Mouse (Mus musculus): ENCODE results near the gene Gm49486. TPM values are rescaled to one million over a fixed set of nuclear protein-coding genes. Genes with fewer than 3 reads are reported as not detected.

The Gm49486 gene
- total RNA-seq, 4 experiments from 2014 or later: 0.24 to 0.72 (median 0.36) TPM

Other genes with a start within 250 kb of the Gm49486 start
- 100 to 1,000 TPM in 1 of 4 experiments, 10 to 100 TPM in 3; 84.7 to 103 (median 92.1) TPM for gene H1f0, start 200.9 kb upstream of the Gm49486 start, total RNA-seq (2022)
- gene Galr3, start 187.5 kb upstream of the Gm49486 start, total RNA-seq (2022): not detected
- gene Ankrd54, start 166.5 kb upstream of the Gm49486 start, total RNA-seq (2022): 1 to 10 TPM; 3.1 to 5.8 (median 3.5) TPM
- gene Eif3l, start 154.2 kb upstream of the Gm49486 start, total RNA-seq (2022): 10 to 100 TPM; 57.8 to 60.8 (median 60.6) TPM
- gene Micall1, start 120.5 kb upstream of the Gm49486 start, total RNA-seq (2022): 10 to 100 TPM in 3 of 4 experiments, 1 to 10 TPM in 1; 9.8 to 12.6 (median 11.2) TPM
- 10 to 100 TPM; 57.8 to 75.3 (median 70.3) TPM for gene Polr2f, start 88.4 kb upstream of the Gm49486 start, total RNA-seq (2022)
- gene 1700088E04Rik, start 88.1 kb upstream of the Gm49486 start, total RNA-seq (2022): 1 to 10 TPM in 1 of 4 experiments, under 1 TPM in 3; 0.36 to 1.5 (median 0.80) TPM
- under 1 TPM; 0.19 to 0.72 (median 0.64) TPM for gene Sox10, start 64.2 kb upstream of the Gm49486 start, total RNA-seq (2022)
- 10 to 100 TPM; 30.0 to 34.8 (median 32.4) TPM for gene Pick1, start 218 bp upstream of the Gm49486 start, total RNA-seq (2022)
- gene Slc16a8, start 25.4 kb downstream of the Gm49486 start, total RNA-seq (2022): under 1 TPM; 0.15 to 0.85 (median 0.16) TPM
- gene Baiap2l2, start 56.1 kb downstream of the Gm49486 start, total RNA-seq (2022): 1 to 10 TPM; 2.6 to 6.1 (median 3.5) TPM
- 10 to 100 TPM; 17.3 to 22.2 (median 18.0) TPM for gene Pla2g6, start 99.0 kb downstream of the Gm49486 start, total RNA-seq (2022)
- 1 to 10 TPM; 2.4 to 6.3 (median 4.3) TPM for gene Maff, start 117.2 kb downstream of the Gm49486 start, total RNA-seq (2022)
- 10 to 100 TPM; 18.6 to 28.1 (median 21.8) TPM for gene Tmem184b, start 174.2 kb downstream of the Gm49486 start, total RNA-seq (2022)
- gene Csnk1e, start 226.2 kb downstream of the Gm49486 start, total RNA-seq (2022): 10 to 100 TPM; 54.1 to 61.3 (median 59.2) TPM